Mouse (Mus musculus): ENCODE results near the gene Tnrc6a. TPM values are rescaled to one million over a fixed set of nuclear protein-coding genes. Genes with fewer than 3 reads are reported as not detected.

Tnrc6a gene
- polyA plus RNA-seq (2012; rRNA removed; ENCODE audit: low replicate concordance) = 37.0 and 60.1 TPM in 2 replicates

DNA sequence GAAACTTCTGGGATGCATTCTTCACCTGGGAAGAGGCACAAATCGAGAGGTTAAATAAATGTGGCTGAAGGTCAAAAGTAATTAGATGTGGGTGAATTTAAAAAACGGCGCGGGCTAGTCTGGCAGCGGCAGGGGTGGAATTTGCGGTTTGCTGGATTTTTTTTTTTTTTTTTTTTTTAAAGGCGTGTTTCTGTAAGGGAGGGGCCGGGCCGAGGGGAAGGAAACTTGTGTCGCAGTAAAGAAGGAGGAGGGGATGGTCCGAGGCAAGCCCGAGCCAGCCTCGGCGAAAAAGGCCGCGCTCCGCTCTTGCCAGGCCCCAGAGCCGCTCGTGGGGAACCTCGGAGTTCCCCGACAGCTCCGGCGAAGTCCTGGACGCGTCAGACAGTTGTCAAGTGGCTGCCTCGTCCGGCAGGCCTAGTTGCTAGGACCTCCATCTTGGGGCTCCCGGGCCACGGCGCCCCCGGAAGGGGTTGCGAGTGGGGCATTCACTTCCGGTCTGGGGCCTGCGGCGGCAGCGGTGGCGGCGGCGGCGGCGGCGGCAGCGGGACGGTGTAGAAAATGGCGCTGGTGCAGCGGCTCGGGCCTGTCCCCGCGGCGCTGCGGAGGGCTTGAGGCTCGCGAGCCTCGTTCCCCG is at the start of gene Tnrc6a:
TSS of gene Tnrc6a (plus strand) at position 221 of the 634 bp plus-strand sequence.

DNA sequence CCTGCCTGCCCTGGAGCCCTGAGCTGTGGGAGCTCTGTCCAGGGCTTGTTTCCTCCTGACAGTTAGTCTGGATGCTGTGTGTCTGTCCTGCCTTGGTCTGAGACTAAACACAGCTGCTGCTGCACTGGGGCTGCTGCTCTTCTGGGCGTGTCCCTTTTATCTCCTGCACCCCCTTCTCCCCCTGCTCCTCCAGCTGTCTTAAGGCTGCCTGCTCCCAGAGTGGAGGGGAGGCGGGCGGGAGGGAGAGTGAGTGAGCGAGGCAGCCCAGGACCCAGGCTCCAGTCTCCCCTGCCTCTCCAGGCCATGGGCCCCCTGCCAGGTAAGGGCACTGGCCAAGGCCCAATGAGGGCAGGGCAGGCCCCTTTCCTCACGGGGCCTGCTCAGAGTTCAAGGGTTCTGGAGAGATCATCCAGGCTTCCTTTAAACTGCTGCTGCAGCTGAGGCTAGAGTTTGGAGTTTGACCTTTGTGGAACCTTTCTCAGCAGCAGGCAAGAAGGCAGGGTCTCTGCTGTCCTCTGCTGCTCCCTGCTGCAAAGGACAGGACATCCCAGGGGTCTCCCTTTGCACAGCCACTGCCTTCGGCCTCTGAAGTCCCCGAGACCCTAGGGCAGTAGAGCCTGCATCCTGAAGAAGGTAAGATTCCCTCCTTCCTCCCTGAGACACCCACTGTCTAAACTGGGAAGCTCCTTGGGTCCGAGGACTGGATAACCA is 90.8 kb downstream of the Tnrc6a start, which contains the start of gene Slc5a11:
TSS of gene Slc5a11 (plus strand) at position 416 of the 711 bp plus-strand sequence.

Other genes with a start within 250 kb of the Tnrc6a start
- gene Rbbp6, start 158.2 kb upstream of the Tnrc6a start, polyA plus RNA-seq (2012; rRNA removed; ENCODE audit: low replicate concordance) = 8.5 and 16.8 TPM in 2 replicates
- gene Slc5a11, start 90.9 kb downstream of the Tnrc6a start, polyA plus RNA-seq (2012; rRNA removed; ENCODE audit: low replicate concordance) = 0.32 and 15.2 TPM in 2 replicates
- 28.3 and 48.2 TPM in 2 replicates for gene Lcmt1, start 245.9 kb downstream of the Tnrc6a start, polyA plus RNA-seq (2012; rRNA removed; ENCODE audit: low replicate concordance)
- 30.8 and 37.8 TPM in 2 replicates for gene Arhgap17, start 246.0 kb downstream of the Tnrc6a start, polyA plus RNA-seq (2012; rRNA removed; ENCODE audit: low replicate concordance)